Mouse (Mus musculus) heart, adult 11 months (tissue): ENCODE data around the gene Nup107.

Experiments used
- DNase-seq: peaks from one replicate; pipeline ENCODE4 v3.0.0; 2022

The Nup107 gene

DNA sequence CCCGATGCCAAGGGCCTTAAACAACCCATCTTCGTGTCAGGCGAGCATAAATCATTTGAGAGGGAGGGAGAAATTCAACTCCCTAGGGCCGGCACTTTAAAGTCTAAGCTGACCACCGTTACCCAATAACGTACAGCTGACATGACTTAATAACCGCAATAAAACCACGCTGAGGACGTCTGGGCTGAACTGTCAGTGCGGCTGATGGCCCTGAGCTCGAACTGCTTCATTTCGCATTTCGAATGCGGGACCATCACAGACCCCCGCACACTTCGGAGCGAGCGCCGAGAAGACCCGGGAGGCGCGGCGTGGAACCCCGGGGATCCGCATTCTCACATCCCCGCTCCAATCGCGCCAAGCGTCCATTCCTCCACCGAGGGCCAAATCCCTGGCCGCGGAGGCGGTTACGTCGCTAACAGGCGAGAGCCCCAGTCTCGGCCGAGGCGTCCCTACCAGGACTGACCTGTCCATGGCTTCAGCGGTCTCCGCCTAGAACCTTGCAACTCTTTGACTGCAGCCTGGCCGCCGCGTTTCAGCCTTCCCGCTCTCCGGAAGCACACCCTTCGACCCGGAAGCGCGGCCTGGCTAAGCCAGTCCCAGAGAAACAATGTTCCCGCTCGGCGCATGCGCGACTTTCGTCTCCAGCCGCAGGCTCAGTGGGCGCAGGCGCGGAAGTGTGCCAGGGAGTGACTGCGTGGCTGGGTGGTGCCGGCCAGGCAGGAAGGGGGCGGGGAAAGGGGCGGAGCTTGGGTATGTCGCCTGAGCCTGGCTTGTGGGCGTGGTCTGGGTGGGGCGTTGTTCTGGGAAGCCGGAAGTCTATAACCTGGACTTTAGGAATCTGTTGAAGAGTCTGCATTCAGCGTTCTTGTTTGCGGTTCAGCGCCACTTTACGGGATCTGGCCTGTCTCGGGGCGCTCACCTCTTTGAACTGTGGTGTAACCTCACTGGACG is at the start of gene Nup107:
Gene Nup107 (minus strand): TSS at position 565 of the 951 bp plus-strand sequence.
- DNase-seq, result peak; percentile 100

DNA sequence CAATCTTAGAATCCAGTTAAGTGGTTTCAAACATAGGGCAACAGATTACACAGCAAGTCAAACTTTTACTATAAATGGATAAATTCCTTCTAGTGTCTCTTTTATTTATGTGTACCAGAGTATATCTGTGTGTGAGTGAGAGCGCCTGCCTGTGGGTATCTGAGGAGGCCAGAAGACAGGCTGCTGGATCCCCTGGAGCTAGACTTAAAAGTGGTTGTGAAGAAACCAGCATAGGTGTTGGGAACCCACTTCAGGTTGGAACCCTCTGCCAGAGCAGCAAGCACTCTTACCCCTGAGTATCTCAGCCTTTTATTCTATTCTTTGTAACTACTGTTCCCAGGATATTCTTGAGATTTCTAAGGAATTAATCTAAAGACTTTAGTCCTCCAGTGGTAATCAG is 49.3 kb upstream of the Nup107 start:
- DNase-seq, result peak; percentile 64

DNA sequence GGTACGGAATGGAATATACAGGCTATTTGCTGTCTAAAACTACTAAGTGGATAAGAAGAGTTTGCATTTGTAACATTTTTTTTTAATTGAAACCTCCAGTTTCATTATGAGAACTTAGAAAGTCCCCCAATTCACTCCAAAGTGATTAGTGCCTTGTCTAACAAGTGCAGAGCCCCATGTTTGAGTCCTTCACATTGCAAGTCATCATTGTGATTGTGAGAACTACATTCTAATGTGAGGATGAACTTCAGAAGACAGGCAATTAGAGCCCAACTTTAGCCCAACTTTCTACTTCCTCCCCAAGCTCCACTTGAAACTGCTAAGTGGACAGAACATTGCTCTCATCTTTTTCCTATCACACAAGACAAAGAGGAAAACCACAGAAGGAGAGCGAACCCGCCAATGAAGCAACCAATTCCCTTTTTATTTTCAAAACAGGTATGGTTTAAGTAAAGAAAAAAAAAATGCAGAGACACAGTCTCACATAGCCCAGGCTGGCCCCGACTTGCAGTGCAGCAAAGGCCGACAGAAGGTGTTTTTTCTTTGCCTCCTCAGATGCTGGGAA is 48.0 kb upstream of the Nup107 start:
- DNase-seq, result peak; percentile 70

DNA sequence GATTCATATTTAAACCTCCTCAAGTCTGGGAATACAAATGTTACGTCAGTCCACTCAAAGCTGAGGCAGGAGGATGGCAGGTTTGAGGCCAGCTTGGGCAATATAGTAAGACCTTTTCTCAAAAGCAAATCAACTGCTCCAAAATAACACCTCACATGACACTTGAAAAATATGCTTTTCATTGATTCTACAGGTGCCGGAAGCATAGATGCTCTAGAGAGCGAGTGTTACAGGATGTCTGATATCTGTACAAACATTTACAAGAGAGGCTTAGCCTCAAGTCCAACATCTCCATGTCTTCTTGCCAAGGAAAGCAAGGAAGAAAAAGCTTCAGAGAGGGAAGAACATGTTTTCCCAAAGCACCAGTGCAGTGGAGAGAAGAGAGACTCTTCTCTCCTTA is 47.2 kb upstream of the Nup107 start:
- peak; percentile 68 for DNase-seq

DNA sequence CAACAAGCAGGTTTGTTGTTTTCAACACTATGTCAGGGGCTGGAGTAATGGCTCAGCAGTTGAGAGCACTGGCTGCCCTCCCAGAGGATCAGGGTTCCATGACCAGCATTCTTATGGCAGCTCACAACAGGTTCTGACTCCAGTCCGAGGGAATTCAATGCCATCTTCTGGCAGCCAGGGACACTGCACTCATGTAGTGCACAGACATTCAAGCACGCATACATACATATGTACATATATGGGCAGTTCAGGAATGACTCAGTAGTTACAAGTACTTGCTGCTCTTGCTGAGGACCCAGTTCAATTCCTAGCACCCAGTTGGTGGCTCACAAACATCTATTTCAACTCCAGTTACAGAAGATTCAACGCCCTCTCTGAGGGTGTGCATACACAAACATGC is 46.4 kb upstream of the Nup107 start:
- DNase-seq, result peak; percentile 84

DNA sequence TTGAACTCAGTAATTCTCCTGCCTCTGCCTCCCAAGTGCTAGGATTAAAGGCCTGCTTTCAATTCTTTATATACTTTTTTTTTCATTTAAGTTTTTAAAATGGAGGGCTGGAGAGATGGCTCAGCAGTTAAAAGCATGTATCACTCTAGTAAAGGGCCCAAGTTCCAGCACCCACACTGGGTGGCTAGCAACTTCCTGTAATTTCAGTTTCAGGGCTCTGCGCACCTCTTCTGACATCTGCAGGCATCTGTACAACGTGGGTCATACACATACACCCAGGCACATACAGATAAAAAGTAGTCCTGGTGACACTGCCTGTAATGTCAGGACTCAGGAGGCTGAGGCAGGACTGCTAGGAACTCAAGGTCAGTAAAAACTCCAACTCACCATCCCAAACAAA is 43.8 kb upstream of the Nup107 start:
- DNase-seq, result no peak

DNA sequence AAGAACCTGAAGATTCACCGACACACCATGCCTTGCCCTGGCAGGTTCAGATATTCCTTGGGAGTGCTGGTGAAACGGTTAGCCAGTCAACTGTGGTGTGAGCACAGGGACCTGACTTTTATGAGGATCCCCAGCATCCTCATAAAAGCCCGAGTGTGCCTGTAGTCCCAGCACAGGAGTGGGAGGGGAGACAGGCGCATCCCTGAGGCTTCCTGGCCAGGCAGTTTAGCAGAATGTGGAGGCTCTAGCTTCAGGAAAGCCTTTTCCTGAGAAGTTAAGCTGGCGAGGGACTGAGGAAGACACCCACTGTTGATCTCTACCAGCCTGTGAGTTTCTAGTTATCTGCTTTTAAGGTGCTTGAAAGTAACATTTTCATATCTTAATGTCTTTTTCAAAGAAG is 42.9 kb upstream of the Nup107 start:
- peak; percentile 82 for DNase-seq

DNA sequence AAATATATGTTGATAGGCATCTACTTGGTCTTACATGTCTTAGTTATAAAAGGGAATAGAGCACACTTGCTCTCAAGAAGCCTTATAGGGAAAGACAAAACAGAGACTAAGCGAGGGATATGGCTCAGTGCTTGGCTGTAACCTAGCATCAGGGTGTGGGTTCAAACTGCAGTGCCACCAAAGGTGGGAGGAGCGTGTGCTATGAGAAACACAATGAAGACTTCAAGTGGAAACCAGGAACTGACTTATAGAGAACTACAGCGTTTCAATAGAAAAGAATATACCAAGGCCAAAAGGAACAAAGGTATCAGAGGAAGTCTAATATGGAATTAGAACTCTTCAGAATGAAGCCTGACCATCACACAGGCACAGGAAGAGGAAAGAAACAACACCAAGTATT is 38.3 kb upstream of the Nup107 start:
- DNase-seq, result peak; percentile 36

DNA sequence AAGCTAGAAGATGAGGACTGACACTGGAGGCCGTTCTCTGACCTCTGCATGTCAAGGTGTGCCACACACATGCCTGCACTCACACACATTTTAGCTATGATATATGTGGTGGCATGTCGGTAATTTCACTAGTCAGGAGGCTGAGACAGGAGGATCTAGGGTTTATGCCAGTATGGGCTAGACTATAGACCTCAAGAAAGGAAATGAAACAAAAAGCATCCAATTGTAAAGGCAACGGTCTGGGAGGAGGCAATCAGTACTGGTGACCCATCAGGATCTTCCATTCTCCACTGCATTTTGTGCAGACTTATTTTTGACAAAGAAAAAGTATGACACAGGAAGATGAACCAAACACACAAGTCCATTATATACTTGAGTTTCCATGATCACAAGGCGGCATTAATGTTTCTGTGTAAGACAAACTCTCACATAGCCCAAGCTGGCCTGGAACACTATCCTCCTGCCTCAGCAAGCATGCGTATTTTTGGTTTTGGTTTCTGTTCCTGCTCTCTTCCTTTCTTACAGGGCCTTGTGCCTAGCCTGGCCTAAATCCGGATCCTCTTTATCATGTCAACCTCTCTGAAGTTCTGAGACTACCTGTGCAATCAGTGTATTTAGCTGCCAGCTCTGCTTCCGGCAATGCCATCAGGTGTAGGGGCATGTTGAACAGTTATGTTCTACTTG is 37.1 kb upstream of the Nup107 start:
- peak; percentile 89 for DNase-seq

DNA sequence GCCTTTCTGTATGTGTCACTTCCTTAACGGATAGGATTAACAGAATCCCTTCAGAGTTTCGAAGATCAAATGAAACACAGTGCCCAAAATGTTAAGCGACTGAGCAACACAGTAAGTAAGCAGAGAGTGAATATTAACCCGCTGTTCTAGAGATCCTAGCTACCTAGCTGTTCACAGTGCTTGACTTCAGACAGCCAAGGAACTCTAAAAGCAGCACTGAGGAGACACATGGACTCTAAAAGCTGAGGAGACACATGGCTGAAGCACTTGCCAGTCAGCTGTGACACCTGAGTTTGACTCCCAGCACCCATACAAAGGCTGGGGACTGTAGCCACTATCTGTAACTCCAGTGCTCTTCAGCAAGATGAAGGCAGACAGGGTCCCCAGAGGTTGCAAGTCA is 36.5 kb upstream of the Nup107 start:
- no peak for DNase-seq

DNA sequence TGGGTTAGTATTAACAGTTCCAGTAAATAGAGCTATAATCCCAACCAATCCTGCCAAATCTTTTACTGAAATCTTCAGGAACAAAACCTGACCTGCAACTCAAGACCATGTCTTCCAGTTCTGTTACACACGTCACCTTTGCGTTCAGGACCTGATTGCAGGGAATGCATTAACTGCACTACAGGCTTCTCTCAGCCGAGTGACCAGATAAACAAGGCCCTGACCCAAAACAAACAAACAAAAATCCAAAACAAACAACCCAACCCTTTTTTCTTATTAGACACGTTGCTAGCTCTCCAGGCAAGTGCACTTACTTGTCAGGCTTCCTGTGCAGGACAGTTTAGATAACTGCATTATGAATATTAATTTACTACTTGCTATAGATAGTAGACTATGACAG is 36.0 kb upstream of the Nup107 start:
- DNase-seq, result peak; percentile 77

DNA sequence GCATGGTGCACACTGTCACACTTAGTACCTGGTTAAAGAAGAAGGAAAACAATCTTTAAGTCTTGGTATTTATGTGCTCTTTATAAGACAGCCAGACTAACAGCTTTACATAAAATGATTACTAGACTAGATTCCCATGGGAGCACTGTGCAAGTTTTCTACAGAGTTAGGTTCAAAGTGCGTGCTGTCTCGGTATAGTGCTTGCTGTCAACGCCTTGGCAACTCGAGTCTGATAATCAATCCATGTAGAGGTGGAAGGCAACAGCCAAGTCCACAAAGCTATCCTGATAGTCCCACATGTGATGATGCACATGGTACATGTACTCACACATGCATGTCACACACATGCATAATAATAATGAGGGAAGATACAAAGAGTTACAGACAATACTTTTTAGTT is 32.1 kb upstream of the Nup107 start:
- peak; percentile 63 for DNase-seq

DNA sequence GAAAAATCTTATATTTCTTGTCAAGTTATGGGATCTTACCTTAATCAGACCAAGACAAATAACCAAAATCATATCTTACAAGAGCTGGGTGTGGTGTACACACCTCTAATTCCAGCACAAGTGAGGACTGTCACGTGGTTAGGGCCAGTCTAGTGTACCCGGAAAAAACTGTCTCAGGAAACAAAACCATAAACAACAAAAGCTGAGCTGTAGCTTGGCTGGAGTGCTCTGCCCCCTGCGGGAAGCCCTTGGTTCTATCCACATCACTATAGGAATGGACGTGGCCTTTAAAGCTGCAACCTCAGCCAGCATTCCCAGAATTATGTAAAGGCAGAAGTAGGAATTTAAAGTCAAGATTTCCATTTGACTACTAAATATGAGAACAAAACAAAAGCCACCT is 31.6 kb upstream of the Nup107 start:
- peak; percentile 82 for DNase-seq

DNA sequence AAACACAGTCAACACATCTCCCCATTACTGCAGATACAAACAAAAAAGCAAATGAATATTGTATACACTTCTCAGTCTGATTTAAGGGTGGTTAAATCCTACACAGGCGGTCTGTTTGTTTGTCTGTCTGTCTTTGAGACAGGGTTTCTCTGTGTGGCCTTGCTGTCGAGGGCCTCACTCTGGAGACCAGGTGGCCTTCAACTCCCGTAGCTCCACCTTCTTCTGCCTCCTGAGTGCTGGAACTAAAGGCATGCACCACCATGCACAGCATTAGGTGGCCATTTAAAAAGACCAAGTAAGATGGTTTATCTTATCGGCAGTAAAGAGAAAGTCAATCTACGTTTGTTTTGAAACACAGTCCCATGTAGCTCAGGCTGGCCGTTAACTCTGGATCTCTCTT is 30.8 kb upstream of the Nup107 start:
- DNase-seq, result peak; percentile 71

DNA sequence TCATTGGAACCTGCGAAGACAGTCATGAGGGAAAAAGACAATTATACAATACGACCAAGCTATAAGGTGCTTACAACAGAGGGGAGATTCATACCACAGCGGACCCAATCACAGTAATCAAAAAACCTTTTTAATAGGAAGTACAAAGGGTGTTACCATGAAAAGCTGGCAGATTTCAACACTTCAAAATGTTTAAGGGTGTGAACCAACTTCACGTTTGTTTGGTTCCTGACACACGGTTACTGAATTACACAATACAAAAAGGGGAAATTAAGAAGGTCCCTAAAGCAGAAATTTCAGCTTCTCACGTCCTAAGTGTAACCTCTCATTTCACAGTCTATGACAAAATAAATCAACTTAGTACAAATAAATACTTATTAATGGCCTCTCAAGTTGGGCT is 26.1 kb upstream of the Nup107 start:
- DNase-seq, result peak; percentile 1

DNA sequence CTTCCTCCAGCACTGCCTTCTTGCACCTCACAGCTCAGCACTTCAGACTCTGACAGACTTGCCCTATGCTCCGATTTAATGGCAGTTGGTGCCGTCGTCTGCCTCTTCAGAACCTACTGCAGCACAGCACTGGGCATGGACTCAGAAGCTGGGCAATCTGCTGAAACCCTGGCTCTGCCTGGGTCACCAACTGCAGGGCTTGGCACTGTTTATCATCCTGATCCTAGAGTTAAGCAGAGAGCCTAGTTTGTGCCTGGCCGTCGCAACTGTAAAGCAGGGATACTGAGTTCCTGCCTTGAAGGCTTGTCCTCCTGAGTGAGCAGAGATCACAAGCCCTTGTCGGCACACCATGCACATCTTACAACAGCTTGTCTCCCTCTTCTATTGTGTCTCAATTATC is 24.2 kb upstream of the Nup107 start:
- DNase-seq, result peak; percentile 82

DNA sequence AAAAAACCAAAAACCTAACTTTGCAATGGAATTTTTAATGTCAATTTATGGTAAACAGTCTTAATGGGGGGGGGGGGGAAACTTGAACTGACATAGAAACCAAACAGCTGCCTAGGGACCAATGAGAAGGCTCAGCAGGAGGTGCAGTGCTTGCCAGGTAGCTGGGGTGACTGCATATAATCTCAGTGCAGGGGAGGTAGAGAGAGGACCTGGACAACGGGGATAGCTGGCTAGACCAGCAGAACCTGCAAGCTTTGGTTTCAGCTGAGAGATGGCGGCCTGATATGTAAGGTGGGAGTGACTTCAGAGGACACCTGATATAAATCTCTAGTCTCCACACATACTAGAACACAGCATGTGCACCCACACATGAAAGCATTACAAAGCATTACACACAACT is 20.0 kb upstream of the Nup107 start:
- DNase-seq, result peak; percentile 59

DNA sequence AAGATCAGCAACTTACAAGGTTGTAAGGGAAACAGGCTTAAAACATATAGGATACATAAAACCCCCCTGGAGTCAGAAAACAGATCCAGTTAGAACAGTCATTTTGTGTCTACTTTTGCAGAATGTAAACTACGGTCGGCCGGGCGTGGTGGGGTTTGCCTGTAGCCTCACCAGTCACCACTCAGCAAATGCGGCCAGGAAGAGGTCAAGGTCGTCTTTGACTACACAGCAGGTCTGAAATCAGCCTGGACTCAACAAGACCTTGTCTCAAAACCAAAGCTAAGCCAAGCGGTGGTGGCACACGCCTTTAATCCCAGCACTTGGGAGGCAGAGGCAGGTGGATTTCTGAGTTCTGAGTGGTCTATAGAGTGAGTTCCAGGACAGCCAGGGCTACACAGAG is 19.1 kb upstream of the Nup107 start:
- DNase-seq, result peak; percentile 80

DNA sequence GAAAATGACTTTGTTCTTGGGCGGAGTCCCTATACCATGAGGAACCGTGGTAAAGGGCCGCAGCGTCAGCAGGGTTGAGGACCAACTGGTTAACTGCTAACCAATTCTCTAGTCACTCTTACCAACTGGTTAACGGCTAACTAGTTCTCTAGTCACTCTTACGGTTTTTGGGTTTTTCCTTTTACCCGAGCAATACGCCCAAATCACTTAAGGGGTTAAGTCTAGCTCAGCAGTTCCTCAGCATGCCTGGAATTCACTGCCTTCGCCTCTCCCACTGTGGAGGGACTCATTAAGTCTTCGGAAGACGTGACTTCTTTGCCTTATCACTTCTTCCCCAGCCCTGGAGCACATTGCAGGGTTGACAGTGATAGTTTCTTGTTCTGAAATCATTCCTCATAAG is 18.0 kb upstream of the Nup107 start:
- peak; percentile 51 for DNase-seq

DNA sequence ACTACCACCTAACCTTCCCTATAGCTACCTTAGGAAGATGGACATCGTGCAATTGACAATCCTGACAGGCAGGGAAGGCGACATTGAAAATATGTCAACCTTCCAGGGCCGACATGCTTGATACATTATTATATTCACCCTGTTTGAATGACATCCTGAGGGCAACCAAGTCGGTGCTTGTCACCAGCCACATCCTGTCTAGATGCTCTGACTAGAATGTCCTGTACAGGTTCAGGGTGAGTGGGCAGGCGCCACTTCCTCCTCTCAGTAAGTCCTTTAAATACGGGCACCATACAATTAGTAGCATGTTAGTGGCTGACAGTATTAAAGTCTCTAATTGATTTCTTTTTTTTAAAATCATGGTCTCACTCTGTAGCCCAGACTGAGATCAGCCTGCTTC is 15.6 kb upstream of the Nup107 start:
- peak; percentile 86 for DNase-seq

DNA sequence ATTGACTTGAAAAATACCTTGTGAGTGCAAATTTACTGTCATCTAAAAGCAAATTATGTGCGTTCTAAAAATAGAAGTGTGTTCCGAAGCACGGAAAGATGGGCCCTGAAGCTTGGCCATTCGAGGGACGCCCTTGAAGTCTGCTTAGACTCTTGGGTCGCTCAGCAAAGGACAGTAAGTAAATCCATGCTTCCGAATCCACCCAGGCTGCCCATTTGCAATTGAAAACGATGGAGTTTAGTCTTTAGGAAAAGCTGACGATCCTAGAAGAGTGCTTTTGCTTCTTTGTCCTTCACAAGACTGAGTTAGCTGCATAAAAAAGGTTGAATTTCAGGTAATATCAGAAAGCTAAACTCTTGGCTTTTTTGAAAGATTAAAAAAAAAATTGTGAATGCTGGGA is 13.4 kb upstream of the Nup107 start:
- no peak for DNase-seq

DNA sequence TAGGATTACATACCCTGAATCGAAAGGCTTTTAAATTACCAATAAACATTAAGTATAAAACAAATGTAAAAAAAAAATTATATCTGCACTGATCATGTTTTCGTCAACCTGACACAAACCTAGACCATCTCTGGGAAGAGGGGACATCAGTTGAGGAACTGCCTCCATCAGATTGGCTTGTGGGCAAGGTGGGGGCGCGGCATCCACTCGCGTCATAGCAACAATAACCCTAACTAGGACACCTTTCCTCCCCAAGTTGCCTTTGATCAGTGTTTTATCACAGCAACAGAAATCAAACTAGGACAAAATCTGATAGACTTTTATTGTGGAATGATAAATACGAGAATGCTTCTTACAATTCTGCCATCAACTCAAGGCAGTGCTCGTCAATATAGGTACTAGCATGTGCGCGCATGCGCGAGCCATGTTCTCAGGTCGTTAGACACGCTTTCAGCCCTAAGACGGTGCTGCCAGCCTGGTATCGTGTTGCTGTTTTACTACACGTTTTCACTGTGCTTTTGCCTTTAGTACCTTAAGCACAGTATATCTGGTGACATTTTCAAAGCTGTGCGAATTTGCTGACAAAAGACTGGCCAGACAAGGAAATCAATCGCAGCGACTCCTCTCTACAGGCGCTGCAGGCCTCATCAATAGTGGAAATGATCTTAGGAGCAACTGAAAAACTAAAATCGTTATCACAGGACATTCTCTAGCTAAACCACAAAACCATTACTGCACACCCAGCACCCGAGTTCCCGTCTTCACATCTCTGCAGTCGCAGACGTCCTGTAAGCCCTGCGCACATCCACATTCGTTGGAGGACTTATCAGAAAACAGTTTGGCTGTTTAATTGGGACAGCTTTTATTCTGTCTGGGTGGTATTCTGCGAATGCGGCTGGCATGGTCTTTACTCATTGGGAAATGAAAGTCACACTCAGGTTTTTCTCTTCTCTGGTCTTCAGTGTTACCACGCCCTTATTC is 11.7 kb upstream of the Nup107 start:
- DNase-seq, result peak; percentile 75

DNA sequence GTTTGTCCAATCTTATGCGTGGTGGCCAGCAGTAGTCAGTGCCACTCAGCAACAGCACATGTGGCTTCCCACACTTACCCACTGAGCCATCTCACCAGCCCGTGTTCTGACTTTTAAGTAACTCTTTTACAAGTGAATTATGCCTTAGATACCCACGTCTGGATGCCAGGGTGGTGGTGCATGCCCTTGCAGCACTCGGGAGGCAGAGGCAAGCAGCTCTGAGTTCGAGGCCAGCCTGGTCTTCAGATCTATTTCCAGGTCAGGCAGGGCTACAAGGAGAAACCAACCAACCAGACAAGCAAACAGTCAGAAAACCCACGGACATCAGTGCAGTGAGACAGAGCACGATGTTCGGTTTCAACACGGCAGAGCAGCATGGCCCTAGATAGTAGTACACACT is 9.4 kb upstream of the Nup107 start:
- peak; percentile 80 for DNase-seq
